Mouse (Mus musculus) liver, embryonic 12.5 days (tissue): ENCODE data around the gene Tnfrsf8. TPM values are rescaled to one million over a fixed set of nuclear protein-coding genes. Genes with fewer than 3 reads are reported as not detected.

Experiments
- ATAC-seq: fragments of 200-750 bp; cut with Nextera tagmentation; 2 replicates; pipeline ENCODE4 v1.8.0; 2017; ENCODE audit warnings: moderate number of reproducible peaks, mild to moderate bottlenecking, moderate library complexity
- H3K27ac ChIP-seq: fragments of 300-500 bp; sonication (generic); 2 replicates; pipeline ENCODE4 v1.5.1; 2016; ENCODE audit warnings: mild to moderate bottlenecking
- H3K27me3 ChIP-seq: fragments of 300-500 bp; sonication (generic); replicated peaks from 2 replicates; pipeline ENCODE4 v1.6.1; 2016; ENCODE audit warnings: mild to moderate bottlenecking, moderate library complexity
- H3K36me3 ChIP-seq: fragments of 300-500 bp; sonication (generic); 2 replicates; pipeline ENCODE4 v1.6.1; 2016; ENCODE audit warnings: mild to moderate bottlenecking, moderate library complexity
- H3K4me1 ChIP-seq: fragments of 300-500 bp; sonication (generic); 2 replicates; pipeline ENCODE4 v1.6.1; 2016
- H3K4me2 ChIP-seq: fragments of 300-500 bp; sonication (generic); 2 replicates; pipeline ENCODE4 v1.6.1; 2016; ENCODE audit warnings: mild to moderate bottlenecking, moderate library complexity
- H3K4me3 ChIP-seq: fragments of 300-500 bp; sonication (generic); 2 replicates; pipeline ENCODE4 v1.5.1; 2016; ENCODE audit warnings: mild to moderate bottlenecking, moderate library complexity
- H3K9ac ChIP-seq: fragments of 300-500 bp; sonication (generic); 2 replicates; pipeline ENCODE4 v1.6.1; 2016; ENCODE audit warnings: mild to moderate bottlenecking, moderate library complexity
- H3K9me3 ChIP-seq: fragments of 300-500 bp; sonication (generic); replicated peaks from 2 replicates; pipeline ENCODE4 v1.6.1; 2016; ENCODE audit warnings: mild to moderate bottlenecking, moderate library complexity
- WGBS: fragments of 180-500 bp; shearing (Covaris S2); methylation state at CpG from one replicate; pipeline ENCODE4 v1.1.7; 2016; ENCODE audit not compliant: insufficient replicate concordance; 5-methylcytosine and 5-hydroxymethylcytosine counted together
- polyA plus RNA-seq: library from polyadenylated mRNA; unstranded; fragments of >200 nt; fragmentation: Nextera tagmentation; extraction: Ambion mirVana; gene quantifications from 2 replicates; pipeline ENCODE4 v1.2.1, GENCODE M21; 2016

The Tnfrsf8 gene
- polyA plus RNA-seq, 1 experiment from 2014 or later = not detected

DNA sequence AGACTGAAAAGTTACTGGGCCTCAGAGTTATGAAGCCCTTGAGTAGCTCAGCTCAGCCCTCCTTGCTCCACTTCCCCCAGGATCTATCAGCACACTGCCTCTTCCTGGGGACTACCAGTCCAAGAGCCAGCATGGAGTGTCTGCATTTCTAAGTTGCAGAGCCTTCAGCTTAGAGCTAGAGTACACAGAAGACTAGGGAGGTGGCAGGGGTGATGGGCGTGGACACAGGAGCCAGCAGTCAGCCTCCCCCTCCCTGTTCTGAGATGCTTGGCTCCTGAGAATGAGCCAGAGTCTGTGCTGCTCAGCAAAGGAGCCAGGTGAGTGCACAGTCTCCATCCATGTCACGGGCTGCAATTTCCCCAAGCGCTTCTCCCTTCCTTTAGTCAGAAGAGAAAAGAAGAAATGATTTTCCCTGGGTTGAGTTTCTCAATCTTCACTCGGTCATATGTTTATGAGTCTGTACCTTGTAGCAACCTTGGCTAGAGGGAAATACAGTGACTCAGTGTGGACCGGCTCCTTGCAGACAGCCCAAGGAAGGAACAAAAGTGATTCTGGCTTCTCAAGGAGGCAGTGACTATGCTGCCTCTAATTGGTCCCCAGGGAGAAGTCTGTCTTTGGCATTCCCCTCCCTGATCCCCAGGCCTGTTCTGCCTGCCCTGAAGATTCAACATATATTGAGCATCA is 57.1 kb downstream of the Tnfrsf8 start:
- Histone ChIP-seq H3K36me3 (no peaks in the 10 kb centered on the region), H3K4me2 (no peak overlapping the region), H3K27ac (no peak overlapping the region), H3K4me3 (no peak overlapping the region), H3K4me1 (no peaks in the 10 kb centered on the region), H3K9me3 (no peaks in the 10 kb centered on the region), H3K27me3 (peaks cover 5% of the 10 kb centered on the region; the same call in 1 of the 2 replicates), H3K9ac (no peak overlapping the region)
- no peak for ATAC-seq
- WGBS = 57% methylated on average over 5 of the region's 5 CpGs

DNA sequence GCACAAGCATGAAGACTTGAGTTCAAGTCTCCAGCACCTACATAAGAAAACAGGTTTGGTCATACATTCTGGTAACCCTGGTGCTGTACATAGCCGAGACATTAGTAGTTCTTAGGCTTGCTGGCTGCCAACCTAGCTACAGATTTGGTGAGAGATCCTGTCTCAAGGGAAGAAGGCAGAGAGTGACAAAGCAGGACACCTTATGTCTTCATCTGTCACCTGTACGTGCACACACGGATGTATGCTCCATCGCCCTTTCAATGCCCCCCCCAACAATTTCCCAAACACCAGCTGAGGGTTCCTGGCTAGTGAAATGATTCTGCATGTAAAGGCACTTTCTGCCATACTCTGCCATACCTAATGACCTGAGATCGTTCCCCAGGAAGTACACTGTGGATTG is 58.8 kb downstream of the Tnfrsf8 start:
- no peak overlapping the region for H3K4me2 ChIP-seq
- no peaks in the 10 kb centered on the region for H3K36me3 ChIP-seq
- H3K4me1 ChIP-seq = no peaks in the 10 kb centered on the region
- no peak overlapping the region for H3K9ac ChIP-seq
- no peak overlapping the region for H3K27ac ChIP-seq
- H3K4me3 ChIP-seq = no peak overlapping the region
- ATAC-seq = no peak
- 75% methylated on average over 5 of the region's 5 CpGs for WGBS
- no peaks in the 10 kb centered on the region for H3K9me3 ChIP-seq
- H3K27me3 ChIP-seq = peaks cover 5% of the 10 kb centered on the region; the same call in 1 of the 2 replicates

DNA sequence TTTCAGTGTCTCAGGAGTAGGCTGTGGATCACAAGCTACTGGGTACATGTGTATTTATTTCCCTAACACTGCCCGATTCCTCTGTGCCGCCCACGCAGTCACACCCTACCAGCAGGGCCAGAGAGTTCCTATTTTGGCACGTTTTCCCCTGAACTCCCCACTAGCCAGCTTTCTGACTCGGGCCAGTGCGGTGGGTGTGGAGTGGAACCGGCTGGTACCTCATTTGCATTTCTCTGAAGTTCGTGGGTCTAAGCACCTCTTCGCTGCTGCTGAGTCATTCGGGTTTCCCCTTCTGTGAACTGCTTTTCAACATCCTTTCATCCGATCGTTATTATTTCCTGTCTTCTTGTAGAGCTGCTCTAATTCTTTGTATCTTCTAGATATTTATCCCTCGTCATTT is 60.5 kb downstream of the Tnfrsf8 start:
- 22% methylated on average over 13 of the region's 13 CpGs for WGBS
- Histone ChIP-seq H3K36me3 (no peaks in the 10 kb centered on the region), H3K27ac (no peak overlapping the region), H3K4me1 (no peaks in the 10 kb centered on the region), H3K4me3 (no peak overlapping the region), H3K9me3 (no peaks in the 10 kb centered on the region), H3K4me2 (peak overlapping the region; percentile 15; the same call in 1 of the 2 replicates), H3K27me3 (peaks cover 13% of the 10 kb centered on the region; the same call in 1 of the 2 replicates), H3K9ac (no peak overlapping the region)
- ATAC-seq = no peak

DNA sequence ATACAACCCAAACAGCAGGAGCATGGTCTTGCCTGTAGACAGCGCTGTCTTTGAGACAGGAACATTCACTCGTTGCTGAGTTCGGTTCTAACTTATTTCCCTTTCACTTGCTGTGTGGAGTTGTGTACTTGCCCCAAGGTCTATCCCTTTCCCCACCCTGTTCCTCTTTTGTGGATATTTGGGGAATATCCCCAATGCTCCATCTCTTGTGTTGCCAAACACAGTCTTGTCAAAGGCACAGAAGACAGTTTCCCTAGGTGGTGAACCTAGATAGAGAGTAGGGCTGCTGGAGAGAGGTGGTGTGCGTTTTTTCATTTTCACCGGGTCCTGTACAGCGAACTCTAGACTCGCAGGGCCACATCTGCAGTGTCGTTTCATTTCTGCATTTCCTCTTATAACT is 62.4 kb downstream of the Tnfrsf8 start:
- Histone ChIP-seq H3K4me2 (no peak overlapping the region), H3K27me3 (peaks cover 26% of the 10 kb centered on the region), H3K4me1 (no peaks in the 10 kb centered on the region), H3K36me3 (no peaks in the 10 kb centered on the region), H3K27ac (no peak overlapping the region), H3K9ac (no peak overlapping the region), H3K4me3 (no peak overlapping the region), H3K9me3 (no peaks in the 10 kb centered on the region)
- 67% methylated on average over 8 of the region's 8 CpGs for WGBS
- no peak for ATAC-seq

DNA sequence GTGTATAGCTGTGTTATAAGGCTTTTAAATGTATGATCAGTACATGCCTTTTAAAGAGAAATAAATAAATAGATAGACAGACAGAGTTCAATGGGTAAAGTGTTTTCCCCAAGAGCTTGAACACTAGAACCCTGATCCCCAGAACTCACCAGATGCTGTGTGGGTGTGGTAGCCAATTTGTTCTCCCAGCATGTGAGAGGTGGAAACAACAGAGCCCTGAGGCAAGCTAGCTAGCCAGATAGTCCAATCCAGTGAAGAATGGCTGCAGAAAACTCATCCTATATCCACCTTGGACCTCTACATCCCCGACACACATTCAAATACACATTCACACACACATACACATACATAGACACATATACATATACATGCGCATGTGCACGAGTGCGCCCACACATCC is 63.4 kb downstream of the Tnfrsf8 start:
- Histone ChIP-seq H3K4me1 (no peaks in the 10 kb centered on the region), H3K4me2 (no peak overlapping the region), H3K9me3 (no peaks in the 10 kb centered on the region), H3K27ac (no peak overlapping the region), H3K27me3 (peaks cover 37% of the 10 kb centered on the region), H3K9ac (no peak overlapping the region), H3K4me3 (no peak overlapping the region), H3K36me3 (no peaks in the 10 kb centered on the region)
- no peak for ATAC-seq
- WGBS = 87% methylated on average over 4 of the region's 4 CpGs

DNA sequence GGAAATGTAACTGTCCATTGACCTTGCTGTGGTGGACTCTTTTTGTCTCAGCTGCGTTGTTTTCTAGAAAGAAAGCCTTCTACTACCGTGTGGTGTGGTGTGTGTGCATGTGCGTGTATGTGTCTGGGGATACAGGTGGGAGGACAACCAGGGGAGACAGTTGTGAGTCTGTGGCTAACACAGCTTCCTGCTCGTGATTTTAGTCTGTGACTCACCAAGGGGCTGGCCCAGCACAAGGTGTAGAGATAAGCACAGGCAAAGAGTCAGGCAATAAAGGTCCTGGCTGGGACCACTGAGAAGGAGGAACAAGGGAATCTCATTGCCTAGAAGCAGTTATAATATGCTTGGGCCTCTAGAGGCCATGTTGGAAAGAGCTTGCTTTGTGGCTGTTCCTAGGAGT is 65.0 kb downstream of the Tnfrsf8 start:
- no peak for ATAC-seq
- Histone ChIP-seq H3K9ac (no peak overlapping the region), H3K9me3 (no peaks in the 10 kb centered on the region), H3K4me3 (no peak overlapping the region), H3K4me2 (no peak overlapping the region), H3K4me1 (0 out of 2 replicates have a peak, but pooled peaks cover 2% of the 10 kb centered on the region), H3K27me3 (peaks cover 52% of the 10 kb centered on the region), H3K27ac (no peak overlapping the region), H3K36me3 (no peaks in the 10 kb centered on the region)
- 42% methylated on average over 4 of the region's 4 CpGs for WGBS

DNA sequence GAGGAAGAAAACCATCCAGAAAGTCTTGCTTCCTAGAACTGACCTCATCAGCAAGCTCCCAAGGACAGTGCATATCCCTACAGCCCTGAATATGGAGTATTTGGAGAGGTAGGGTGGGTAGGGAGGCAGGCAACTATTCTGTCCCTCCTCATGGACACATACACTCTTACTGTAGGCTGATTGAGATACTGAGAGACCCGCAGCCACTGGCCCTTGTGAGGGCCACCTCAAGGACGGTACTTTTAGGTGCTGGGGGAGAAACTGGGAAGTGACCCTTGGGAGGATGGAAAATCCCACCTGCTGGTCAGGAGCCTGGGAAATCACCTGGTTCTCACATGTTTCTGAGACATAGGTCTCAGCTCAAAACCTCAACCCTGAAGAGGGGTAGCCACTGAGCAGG is 67.4 kb downstream of the Tnfrsf8 start:
- no peak overlapping the region for H3K4me3 ChIP-seq
- no peak for ATAC-seq
- no peaks in the 10 kb centered on the region for H3K36me3 ChIP-seq
- WGBS = 51% methylated on average over 2 of the region's 2 CpGs
- H3K9ac ChIP-seq = no peak overlapping the region
- H3K27ac ChIP-seq = no peak overlapping the region
- H3K4me1 ChIP-seq = peaks cover 8% of the 10 kb centered on the region; the same call in 1 of the 2 replicates
- no peak overlapping the region for H3K4me2 ChIP-seq
- H3K9me3 ChIP-seq = no peaks in the 10 kb centered on the region
- H3K27me3 ChIP-seq = peaks cover 57% of the 10 kb centered on the region

DNA sequence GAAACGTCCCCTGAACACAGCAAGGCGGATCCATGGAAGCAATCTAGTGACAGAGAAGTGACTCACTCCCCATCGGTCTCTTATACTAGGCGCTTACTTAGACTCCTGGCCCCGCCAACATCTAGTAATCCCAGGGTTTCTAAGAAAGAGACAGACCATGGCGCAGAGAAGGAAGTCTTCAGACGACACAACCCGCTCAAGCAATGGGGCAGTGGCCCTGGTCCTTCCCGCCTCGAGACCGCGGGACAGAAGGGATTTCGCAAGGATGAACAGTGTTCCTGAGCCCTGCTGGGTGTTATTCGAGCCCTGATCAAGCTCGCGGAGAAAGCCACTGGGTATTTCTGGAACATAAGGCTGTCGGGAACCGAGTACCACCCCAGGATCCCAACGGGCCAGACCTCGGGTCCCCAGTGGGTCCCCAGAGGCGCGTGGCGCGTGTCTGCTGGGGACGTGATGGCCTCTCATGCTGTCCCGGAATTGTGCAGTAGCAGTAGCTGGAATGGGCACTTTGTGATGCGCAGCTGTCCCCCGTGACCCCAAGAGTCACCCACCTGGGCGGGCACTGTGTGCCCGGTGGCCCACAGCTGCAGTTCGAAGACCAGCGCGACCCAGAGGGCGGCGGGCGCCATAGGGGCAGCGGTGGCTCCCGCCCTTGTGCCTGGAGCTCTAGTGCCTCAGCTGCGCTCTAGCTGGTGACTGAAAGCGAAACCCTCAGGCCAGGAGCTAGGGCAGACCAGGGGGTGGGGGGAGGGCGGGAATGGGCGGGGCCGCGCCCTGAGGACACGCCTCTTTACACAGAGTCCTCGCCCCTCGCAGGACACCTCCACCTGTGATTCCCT is 68.6 kb downstream of the Tnfrsf8 start, which contains the start of gene Tnfrsf1b:
Tnfrsf1b (minus strand) TSS at position 698 of the 839 bp plus-strand sequence.
- peak; percentile 80 for ATAC-seq
- Histone ChIP-seq H3K27me3 (peaks cover 57% of the 10 kb centered on the region), H3K4me1 (peaks cover 8% of the 10 kb centered on the region; the same call in 1 of the 2 replicates), H3K9ac (peak within 1 kb of the TSS; percentile 60), H3K4me3 (peak within 1 kb of the TSS; percentile 56), H3K9me3 (no peaks in the 10 kb centered on the region), H3K27ac (no peak within 1 kb of the TSS), H3K36me3 (no peaks in the 10 kb centered on the region), H3K4me2 (peak within 1 kb of the TSS; percentile 75)
- under 1% methylated on average over 47 of the region's 47 CpGs for WGBS

DNA sequence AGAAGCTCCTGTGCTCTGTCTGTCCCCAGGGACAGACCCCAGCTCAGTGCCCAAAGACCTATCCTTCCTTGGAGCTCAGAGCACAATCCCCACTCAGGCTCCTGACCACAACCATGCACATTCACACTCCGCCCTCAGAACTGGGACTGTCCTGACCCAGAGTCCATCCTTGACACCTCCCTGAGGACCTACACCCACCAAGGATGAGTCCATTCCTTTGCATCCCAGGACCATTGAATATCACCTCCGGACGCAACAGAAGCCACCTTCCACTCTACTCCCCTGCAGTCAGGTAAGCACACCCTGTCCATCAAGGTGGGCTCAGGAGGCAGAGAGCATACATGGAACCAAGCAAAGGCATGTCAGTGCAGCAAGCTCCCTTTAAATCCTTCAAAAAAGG is 69.4 kb downstream of the Tnfrsf8 start:
- H3K36me3 ChIP-seq = no peaks in the 10 kb centered on the region
- H3K4me3 ChIP-seq = peak overlapping the region; percentile 56
- no peaks in the 10 kb centered on the region for H3K9me3 ChIP-seq
- no peak overlapping the region for H3K27ac ChIP-seq
- WGBS = 72% methylated on average over 3 of the region's 3 CpGs
- peak overlapping the region; percentile 75 for H3K4me2 ChIP-seq
- ATAC-seq = no peak
- H3K27me3 ChIP-seq = peaks cover 57% of the 10 kb centered on the region
- no peak overlapping the region for H3K9ac ChIP-seq
- H3K4me1 ChIP-seq = peaks cover 8% of the 10 kb centered on the region; the same call in 1 of the 2 replicates

DNA sequence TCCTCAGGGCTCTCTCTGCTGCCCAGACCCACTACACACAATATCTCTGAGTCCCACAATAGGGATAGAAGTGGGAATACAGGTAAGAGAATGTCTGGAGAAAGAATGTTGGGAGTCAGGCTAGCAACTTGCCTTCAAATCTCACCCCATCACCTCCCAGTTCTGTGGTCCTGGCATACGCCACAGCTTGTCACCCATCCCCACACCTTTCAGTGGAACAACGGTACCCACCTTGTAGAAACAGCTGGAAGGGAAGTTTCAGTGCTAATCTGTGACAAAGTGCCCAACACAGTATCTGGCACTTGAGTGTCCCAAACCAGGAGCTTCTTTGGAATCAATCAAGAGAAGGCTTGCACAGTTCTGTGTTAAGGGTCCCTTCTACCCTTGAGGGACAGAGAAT is 70.3 kb downstream of the Tnfrsf8 start:
- Histone ChIP-seq H3K27me3 (peaks cover 52% of the 10 kb centered on the region), H3K4me2 (no peak overlapping the region), H3K9me3 (no peaks in the 10 kb centered on the region), H3K4me1 (peaks cover 12% of the 10 kb centered on the region; the same call in 1 of the 2 replicates), H3K27ac (no peak overlapping the region), H3K4me3 (no peak overlapping the region), H3K9ac (no peak overlapping the region), H3K36me3 (no peaks in the 10 kb centered on the region)
- ATAC-seq = no peak
- 71% methylated on average over 2 of the region's 2 CpGs for whole genome bisulfite sequencing

DNA sequence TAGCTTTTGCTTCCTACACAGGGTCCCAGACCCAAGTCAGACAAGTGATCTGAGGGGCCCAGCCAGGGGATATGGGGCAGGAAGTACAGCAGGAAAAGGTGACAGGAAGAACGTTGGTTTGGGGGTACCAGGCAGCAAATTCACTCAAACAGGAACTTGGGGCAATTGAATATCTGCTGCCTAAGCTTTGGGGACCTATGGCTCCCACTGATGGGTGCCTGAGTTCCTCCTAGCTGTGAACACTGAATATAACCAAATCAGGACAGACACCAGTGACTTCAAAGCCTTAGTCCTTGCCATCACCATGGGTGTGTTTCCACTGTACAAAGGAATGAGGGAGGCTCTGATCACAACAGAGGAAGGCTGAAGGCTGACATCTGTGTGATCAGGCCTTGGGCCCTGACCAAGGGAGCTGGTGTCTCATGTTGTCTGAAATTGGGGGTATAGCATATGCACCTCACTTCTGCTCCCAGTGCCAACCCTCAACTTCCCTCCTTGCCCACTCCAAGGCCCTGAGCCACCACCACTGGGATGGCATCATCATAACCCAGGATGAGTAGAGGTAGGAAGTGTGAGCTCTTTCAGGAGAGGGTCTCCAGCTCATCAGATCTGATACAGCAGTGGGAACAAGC is 72.1 kb downstream of the Tnfrsf8 start:
- Histone ChIP-seq H3K27ac (no peak overlapping the region), H3K27me3 (peaks cover 39% of the 10 kb centered on the region), H3K36me3 (no peaks in the 10 kb centered on the region), H3K4me1 (peaks cover 12% of the 10 kb centered on the region; the same call in 1 of the 2 replicates), H3K4me2 (no peak overlapping the region), H3K9ac (no peak overlapping the region), H3K4me3 (no peak overlapping the region), H3K9me3 (no peaks in the 10 kb centered on the region)
- ATAC-seq = no peak
- 9% methylated on average over 1 of the region's 1 CpGs for WGBS
